Mouse (Mus musculus) spleen, postnatal 10 days (tissue): ENCODE measurements around the gene Dtl.

Experiments
- DNase-seq, 2 experiments: peaks; one replicate each; pipeline ENCODE4 v3.0.0; 2021 to 2022; ENCODE audit warnings: low spot score in 2 of 2

The Dtl gene

DNA sequence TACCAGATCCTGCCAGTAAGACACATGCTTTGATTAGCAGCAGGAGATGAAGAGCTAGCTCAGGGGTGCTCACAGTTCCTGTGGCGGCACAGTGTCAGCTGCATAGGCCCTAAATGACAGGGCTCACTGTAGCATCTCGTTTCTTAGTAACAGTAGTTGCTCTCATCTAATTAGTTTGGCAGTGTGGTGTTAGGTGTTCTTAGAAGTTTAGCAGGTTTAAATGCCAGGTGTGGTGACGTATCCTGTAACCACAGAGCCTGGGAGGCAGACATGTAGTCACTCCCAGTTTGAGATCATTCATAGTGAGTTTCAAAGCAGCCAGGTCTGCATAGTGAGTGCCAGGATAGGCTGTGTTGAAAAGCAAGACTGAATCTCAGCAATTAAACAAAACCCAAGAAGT, 4.2 kb upstream of the Dtl start:
- DNase-seq = no peak

DNA sequence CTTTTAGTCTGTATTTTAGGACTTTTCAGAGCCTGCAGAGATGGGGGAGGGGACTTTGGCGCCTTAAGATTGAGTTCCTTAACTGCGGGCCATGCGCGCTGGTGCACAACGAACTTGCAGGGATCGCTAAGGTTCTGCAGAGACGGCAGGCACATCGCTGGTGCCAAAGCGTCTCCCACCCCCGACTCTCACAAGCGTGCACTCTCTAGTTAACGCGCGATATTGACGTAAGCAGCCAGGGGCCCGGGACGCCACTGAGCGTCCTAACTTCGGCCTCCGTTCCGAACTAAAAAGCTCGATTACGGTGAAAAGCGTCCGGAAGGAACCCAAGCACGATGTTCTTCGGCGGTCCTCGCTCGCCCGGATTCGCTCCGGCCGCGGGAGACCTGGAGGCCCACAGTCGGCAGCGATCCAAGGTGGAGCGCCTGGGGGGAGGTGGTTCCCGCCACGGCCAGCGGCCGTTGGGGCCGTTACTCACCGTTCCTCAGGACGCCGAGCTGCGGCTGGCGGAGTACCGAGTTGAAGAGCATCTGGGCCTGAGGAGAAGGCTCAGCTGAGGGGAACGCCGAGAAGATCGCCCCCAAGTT, 380 bp downstream of the Dtl start:
- DNase-seq = peak in 1 of 2 experiments; percentile 67

DNA sequence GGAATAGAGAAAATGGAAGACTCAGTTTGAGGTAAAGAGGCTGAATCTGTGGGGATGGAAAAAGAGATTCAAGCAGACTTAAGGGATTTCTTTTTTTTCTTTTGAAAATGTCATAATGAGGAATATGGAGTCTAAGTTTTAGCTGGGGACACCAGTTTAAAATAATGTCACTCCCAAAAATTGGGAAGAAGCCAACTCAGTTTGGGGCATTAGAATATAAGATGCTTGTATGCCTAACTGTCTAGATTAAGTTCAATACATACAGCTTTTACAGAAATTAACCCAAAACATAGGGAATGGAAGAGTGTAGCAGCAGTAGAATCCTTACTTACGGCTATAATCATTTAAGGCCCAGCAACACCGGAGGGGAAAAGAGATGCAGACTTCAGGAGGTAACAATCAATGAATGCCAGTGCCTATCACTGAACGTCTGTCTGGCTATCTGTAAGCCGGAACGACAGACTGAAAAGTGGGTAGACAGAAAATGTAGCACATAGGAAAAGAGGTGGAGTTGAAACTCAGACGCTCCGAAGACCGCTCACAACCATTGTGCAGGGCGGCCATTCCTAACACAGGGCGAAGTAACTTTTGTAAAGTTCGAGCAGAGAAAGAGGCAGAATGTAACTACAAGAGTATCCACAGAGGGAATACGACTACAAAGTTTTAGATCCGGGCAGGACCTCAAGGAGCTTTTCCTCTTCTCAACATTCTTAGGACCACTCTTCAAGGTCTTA, 1.3 kb downstream of the Dtl start:
- DNase-seq = peak; percentile 21 to 28

DNA sequence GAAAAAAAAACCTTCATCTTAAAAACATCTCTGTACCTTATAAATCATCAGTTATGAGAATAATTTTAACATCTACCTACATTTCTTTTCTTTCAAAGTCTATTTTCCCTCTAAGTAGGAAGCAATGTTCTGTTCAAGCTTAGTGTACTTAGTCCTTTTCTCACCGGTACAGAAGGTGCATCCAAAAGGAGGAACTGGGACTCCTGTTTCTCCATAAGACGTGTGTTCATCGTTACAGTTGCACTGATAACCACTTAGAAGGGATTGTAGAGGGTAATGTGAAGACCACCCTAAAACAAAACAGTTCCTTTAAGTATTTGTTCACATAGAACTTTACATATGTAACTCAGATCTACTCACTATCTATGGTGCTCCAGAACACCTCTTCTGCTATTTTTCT, 4.9 kb downstream of the Dtl start:
- DNase-seq = no peak

DNA sequence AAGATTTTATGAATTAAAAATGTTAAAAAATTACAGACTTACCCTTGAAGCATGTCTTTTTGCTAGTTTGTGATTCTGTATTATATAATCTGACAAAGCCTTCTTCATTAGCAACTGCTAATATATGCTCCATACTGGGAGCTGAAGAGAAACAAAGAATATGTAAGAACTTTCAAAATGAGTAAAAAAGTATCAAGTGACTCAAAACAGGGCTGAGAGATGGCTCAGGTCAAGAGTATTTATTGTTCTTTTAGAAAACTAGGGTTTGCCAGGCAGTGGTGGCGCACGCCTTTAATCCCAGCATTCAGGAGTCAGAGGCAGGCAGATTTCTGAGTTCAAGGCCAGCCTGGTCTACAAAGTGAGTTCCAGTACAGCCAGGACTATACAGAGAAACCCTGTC, 5.7 kb downstream of the Dtl start:
- no peak for DNase-seq

DNA sequence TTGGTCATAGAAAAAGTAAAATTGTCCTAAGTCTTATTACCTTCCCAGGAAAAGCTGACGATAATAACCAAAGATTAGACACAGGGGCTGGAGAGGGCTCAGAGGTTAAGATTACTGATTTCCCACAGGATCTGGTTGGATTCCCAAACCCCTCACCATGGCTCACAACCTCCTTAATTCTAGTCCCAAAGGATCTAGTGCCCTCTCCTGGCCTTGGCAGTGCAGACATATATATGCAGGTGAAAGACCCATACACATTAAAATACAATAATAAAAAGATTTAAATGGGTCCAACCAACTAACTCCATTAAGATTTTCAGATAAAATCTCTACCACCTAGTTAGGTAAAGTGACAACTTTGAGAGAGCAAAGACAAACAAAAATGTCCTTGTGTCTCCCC, 7.5 kb downstream of the Dtl start:
- no peak for DNase-seq

DNA sequence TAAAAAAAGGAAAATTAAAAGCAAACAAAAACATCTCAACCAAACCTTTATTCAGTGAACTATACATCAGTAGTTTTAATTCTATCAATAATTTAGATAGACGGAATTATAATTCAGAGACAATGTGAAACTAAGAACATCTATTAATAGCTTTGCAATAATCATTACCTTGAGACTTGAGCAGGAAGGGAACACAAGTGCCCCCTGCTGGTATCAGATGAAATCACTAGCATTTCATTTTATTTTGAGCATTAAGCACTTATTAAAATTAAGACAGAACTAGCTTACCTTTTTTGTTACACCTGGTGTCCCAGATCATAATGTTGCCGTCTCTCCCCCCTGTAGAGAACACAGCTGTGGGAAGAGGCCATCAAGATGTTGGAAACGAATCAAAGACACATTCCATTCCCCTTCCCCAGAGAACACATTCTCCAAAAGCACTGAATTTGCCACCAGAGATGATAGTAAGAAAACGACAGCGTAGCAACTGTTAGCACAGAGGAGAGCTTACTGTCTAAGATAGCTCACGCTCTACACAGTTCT, 12.4 kb downstream of the Dtl start:
- peak in 1 of 2 experiments; percentile 46 for DNase-seq

DNA sequence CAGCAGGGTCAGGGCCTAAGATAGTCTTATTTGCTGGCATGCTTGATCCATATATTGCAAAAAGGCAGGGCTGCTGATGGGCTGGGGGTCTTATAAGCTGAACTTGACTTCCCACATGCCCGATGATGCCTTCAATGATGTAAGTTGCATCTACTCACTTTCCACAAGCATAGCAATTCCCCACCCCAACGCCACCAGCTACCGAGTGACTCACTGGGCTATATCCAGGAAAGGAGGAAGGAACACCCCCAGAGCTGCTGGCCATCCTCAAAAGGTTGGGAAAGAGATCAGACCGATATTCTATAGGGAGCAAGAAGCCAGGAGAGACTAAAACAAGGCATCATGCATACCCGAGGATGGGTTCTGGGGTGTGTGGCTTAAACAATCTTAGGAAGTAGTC, 15.6 kb downstream of the Dtl start:
- no peak for DNase-seq

DNA sequence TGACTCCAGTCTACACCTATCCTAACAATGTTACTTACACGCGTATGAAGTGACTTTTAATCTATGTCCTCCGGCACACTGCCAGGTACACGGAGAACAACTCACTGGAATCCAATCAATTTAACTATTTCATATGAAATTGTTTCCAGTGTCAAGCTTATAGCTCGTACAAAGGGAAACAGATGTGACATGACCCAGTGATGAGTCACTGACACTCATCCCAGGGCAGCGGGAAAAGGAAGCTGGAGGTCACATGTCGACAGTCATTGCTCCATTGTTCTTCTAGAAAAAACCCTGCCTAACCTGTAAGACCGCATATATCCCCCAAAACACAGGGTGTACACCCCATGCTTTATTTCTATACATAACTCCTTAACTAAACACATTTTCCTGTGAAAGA, 18.2 kb downstream of the Dtl start:
- no peak for DNase-seq

DNA sequence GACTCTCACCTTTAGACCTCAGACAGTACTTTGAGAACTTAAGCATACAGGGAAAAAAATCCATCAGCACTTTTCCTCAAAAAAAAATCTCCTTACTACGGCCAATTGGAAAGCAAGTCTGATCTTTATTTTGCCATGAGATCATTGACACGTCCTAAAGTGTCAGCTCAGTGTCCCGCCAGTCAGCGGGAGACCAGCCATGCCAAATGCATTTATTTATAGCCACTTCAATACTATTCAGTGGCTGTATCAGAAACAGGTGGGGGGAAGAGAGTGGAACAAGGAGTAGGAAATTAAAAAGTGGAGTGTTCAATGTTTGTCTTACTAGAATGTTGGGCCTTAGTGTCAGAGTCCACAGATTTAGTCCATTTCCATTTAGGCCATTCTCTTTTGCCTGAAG, 24.6 kb downstream of the Dtl start:
- DNase-seq = no peak

DNA sequence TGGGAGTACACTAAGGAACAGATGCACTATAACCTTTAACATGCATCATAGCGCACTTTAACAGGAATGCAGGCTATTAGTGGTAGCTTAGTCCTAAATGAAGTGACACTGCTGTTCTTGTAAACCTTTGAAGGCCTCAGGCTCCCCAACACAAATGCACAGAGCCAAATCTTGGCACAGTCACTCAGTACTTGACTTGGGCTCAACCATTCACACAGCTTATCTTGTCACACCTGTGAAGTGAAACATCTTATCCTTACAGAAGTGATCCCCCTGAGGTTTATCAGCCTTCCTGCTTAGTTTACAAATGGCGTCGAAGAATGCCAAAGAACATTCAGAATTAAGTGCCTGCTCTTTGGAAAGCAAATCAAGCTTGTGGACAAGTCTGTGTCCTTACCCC, 31.6 kb downstream of the Dtl start:
- DNase-seq = no peak

DNA sequence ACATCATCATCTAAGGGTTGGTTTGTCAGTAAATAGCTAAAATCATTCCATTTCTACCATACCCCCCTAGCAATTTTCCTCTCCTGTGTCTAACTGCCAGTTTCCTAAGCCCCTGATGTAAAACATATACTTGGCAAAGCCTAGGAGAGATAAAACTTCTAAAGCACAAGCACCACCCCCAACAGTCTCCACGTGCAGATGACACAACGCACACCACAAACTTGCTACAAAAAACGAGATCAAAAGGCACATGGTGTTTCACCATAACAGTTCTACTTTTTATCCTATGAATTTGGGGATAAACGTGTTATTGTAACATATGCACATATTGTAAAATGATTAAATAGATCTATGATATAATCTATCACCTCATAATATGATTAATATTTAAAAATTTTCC, 33.7 kb downstream of the Dtl start:
- DNase-seq = no peak

DNA sequence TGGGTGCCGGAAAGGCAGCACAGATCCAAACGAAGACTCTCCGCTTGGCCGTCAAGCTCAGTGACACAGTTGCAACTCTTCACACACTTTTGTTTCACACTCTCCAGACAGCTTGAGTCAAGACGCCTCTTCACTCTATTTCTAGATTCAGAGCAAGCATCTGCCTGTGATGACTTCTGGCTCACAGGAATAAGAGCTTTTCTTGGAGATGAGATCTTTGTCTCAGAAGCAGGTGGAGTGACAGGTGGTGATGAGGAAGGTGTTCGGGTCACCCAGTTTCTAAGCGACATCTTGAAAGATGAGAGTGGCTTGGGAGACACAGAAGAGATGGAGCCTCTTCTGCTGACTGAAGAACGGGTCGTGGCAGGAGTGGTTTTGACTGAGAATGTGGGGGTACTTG, 34.3 kb downstream of the Dtl start:
- no peak for DNase-seq

DNA sequence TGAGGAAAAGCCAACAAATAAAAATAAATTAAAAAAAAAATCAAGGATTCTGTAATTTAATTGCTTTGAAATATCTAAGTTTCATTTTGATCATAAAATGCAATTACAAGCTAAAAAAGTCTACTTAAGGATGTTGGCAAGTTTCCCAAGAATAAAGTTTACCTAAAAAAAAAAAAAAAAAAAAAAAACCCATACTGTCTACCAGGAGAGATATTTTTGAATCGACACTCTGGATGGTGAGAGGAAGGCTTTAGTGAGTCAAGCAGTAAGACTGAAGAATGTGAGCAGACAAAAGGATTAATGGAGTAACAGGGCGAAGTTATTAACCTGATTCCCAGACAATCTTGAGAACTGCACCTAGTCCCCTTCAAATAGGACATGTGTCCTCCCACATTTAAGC, 35.0 kb downstream of the Dtl start:
- DNase-seq = no peak

DNA sequence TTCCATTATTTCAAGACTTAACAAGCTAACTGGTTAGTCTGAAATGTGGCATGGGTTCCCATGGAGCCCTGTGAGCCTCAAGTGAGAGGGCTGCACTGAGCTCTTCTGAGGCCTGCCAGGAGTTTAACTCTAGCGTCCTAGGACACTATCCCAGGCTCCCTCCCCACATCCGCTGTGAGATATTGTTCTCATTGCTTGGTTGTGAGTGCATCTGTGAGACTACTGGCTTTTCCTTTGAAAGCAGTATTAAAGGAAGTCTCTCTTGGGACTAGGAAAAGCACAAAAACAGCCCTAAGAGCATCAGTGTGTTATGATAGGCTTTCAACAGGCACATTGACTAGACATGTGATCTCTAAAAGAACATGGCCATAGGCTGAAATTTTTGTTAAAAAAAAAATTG, 40.4 kb downstream of the Dtl start:
- DNase-seq = no peak

DNA sequence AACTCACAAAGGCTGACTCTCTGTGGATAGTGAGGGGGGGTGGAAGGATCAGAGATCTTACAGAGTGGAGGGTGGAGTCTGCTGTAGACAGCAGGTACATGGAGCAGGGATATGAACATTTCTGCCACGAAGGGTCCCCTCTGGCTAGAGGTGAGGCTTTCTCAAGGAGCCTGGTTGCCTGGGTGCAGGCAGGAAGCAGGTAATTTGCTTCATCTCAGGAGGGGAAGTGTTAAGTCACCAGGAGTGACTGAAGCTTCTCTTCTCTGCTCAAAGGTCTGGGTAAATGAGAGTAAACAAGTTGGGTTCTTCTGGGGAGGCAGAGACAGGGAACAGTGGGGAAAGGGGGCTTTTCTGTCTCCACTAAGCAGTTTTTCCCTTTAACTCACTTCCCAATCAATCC, 44.3 kb downstream of the Dtl start:
- no peak for DNase-seq

DNA sequence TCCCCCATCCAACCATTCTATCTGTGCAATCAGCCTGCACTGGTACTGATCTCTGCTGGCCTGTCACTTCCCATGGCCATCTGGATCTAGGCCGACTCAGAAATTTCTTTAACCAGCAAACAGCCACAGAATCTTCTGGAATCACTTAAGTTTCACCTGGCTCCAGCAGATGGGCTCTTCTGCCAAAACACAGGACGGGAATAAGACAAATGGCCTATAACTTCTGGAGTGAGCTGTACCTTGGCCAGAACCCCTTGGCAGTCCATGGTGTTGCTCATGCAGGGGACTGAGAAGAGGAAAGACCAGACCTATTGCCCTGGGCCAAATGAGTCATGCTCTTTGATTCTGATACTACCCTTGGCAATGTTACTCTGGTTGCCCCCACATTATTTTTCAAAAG, 45.9 kb downstream of the Dtl start:
- DNase-seq = no peak

DNA sequence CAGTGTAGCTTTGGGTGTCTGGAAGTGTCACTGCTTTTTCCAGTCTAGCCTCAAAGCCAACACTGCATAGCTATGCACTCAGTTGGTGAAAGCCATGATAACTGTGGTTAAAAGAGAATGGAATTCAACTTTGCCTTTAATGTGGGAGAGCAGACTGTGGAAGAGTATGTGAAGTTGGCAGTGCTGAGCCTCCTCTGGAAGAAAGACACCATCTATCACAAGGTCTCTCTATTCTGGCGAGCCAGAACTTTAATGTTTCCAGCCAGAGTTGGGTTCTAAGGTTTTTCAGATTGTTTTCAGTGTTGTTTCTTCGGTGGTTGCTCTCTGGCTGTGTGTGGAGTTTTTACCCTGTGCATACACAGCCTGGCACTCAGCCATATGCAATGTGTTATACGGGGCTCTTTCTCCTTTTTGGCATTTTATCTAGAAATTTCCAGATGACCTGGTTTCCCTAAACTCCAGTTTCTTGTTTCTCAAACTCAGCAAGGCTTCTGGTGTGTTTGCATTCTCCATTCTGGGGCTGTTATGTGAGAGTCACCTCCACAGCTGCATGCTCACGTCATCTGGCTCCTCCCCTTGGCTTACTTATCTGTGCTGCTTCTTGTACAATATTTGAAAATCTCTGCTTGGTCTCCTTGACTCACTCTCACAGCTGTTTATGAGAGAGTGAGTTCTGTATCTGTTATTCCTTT, 47.3 kb downstream of the Dtl start:
- DNase-seq = no peak

DNA sequence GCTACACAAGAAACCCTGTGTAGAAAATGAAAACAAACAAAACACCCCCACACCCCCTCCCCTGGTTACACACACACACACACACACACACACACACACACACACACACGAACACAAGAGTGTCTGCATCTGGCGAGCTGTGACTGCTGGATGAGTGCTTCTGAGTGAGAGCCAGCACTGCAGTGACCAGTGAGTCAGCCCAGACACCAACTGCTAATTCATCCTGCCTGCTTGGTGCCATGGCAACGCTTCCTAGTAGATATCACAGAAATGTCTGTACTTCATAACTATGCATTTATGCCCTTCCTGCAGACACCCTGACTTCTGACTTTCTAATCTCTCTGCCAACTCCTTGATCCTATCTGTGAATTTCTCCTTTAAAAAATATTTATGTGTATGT, 48.3 kb downstream of the Dtl start:
- no peak for DNase-seq

DNA sequence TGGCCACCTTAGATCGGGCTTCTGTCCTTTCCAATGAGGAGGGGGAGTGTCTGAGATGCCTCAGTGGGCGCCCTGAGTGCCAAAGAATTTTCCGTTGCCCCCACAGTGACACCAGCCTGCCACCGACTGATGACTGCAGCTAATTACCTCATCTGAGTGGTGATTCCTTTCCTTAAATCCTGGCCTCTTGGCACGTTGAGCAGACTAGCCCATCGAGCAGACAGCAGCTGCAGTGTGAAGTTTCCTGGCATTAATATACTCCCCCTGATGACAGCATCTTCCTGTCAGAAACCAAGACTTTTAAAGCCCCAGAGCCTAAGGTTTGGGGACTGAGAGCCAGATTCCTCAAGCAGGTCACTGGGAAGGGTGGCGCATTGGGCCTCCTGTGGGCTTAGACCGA, 53.9 kb downstream of the Dtl start:
- no peak for DNase-seq

DNA sequence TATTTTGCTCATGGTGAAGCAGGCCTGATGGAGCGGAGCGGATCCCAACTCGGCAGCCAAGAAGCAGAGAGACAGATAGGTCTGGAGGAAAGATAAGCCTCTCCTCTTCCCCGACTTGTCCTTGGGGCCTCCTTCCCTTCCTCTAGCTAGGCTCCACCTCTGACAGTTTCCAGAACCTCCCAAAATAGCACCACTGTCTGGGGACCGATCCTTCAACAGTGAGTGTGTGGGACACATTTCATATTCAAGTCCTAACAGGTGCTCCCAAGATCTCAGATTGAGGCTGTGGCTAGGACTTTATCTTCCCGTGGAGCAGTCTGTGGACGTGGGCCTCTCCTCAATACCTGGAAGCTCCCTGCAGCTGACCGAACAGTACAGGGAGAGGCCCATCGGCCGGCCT, 54.7 kb downstream of the Dtl start:
- no peak for DNase-seq

DNA sequence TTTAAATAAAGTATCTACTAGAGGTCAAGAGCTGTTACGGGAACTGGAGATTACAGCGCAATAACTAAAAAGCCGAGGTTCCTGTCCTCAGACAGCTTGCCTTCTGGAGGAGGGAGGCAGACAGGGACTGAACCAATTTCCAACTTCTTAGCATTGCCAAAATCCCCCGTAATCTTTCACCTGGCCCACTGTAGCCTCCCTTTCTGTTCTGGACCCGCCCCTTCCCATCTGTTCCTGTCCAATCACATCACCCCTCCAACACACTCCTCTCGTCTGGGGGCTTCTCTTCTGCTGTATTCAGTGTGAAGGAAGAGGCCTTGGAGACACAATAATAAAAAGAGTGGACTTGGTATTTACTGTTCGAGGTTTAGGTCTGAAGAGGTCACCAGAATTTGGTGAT, 55.1 kb downstream of the Dtl start:
- DNase-seq = no peak
